Mouse (Mus musculus) ZHBTc4 (cell line): ENCODE measurements around the gene Ccdc65.
A peak's percentile ranks its signal among the peaks of the same experiment; 100 is the strongest.
"Not testable (repeated sequence)": the region's sequence is repeated elsewhere in the genome, so short reads cannot be mapped to it uniquely, and the experiment has no call there.

ENCODE experiments used
- DNase-seq: peaks from one replicate; pipeline ENCODE4 v3.0.0-alpha.2; 2011; ENCODE audit warnings: low read depth, low spot score

Ccdc65 gene

GRCm38 (mm10) chr15:98737881-98738280, 29.9 kb downstream of the Ccdc65 start:
- DNase-seq: peak; percentile 58

- DNase-seq: peak; percentile 43
These were observed 30.8 kb downstream of the Ccdc65 start for GRCm38 (mm10) chr15:98738796-98739195.

DNA sequence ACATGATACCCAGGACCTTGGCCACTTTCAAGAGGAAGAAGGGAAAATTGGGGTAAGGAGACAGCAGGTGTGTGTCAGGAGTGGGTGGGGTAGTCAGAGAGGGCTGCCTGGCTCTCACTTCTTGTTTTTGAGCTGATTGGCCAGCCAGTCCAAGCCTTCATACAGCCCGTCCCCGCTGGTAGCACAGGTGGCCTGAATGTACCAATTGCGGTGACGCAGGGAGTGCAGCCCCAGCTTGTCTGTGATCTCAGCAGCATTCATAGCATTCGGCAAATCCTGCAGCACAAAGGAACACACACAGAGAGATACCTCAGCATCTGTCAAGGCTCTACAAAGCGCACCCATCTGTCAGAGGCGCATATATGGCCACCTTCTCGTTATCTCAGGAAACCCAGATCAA, 32.2 kb downstream of the Ccdc65 start:
- DNase-seq: no peak

DNA sequence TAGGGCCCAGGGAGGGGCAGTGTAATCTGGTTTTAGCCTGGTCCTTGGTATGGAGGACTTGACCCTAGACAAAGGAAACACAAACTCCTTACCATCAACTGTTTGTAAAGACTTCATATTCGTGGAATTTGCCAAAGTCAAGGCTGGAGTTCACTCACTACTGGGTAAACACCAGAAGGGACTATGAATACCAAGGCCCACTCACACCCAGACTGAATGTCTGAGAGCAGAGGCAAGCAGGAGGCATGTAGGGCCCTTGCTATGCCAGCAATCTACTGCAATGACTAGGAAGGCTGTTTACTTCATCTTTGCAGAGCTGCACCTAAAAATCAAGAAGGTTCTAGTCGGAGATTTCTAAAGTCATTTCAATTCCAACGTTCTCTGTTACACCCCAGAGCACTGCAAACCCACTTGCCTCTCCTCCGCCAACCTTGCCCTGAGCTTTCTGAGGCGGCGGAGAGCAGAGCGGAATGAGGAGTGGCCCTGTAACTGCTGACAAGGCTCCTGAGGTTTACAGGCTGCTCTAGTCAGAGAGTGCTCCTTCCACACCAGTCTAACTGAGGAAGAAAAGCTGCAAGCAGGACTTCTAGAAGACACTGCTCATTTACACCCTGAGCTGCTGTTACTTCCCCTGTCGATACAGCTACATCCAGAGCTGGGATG, 34.9 kb downstream of the Ccdc65 start:
- DNase-seq: peak; percentile 71

DNA sequence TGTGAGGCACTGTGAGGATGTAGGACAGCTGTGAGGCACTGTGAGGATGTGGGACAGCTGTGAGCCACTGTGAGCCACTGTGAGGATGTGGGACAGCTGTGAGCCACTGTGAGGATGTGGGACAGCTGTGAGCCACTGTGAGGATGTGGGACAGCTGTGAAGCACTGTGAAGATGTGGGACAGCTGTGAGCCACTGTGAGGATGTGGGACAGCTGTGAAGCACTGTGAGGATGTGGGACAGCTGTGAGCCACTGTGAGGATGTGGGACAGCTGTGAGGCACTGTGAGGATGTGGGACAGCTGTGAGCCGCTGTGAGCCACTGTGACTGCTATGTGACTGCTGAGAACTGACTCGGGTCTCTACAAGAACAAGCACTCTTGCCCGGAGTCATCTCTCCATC, 35.9 kb downstream of the Ccdc65 start:
- not testable (repeated sequence) for DNase-seq

DNA sequence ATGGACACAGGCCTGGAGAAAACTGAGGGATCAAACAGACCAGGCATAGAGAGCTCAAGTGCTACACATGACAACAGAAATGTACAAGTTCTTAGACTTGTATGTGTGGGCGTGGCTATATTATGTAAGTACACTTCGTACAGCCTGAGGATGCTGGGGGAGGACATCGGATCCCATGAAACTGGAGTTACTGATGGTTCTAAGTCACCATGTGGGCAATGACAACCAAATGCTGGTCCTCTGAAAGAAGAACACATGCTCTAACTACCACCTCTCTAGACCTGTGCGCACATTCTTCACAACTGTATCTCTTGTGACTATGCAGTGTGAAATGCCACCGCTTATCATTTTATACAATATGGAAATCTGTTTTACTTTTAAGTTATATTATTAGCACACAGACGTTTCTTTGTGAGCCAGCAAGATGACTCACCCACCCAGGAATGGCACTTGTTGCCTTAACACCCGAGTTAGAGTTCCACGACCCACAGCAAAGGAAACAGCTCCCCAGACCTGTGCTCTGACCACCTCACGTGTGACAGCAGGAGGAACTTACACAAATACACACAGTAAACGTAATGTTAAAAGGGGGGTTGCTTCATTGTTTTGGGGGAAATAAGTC, 38.4 kb downstream of the Ccdc65 start:
- no peak for DNase-seq

DNA sequence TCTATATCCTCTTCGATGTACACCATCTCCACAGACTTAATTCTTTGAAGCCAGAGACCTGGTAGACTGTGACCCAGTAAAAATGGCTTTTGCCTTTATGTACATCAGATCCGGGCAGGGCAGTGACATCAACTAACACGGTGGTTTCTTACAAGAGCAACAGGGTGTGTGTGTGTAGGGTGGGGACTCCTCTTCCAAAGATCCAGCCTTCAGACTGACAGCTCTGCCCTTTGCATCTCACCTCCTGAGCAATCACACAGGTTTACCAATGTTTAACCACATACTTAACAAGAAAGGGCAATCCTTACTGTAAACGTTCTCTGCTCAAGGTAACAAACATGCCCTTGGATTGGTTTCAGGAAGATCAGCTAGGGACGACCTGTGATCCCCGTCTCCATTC, 39.3 kb downstream of the Ccdc65 start:
- DNase-seq: no peak

DNA sequence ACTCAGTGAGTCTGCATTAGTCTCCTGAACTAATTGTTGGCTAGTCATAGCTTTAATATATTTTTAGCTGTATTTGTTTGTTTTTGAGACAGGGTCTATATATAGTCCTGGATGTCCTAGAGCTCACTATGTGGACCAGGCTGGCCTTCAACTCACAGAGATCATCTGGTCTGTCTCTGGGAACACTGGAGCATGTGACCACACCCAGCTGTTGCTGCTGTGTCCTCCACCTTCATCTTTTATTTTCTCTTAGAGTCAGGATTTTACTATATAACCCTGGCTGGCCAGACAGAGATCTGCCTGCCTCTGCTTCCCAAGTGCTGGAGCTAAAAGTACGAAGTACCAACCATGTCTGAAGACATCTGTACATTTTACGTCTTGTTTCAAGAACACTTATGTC, 41.1 kb downstream of the Ccdc65 start:
- DNase-seq: no peak

- DNase-seq: peak; percentile 83
These were observed 45.0 kb downstream of the Ccdc65 start for GRCm38 (mm10) chr15:98753021-98753423.

DNA sequence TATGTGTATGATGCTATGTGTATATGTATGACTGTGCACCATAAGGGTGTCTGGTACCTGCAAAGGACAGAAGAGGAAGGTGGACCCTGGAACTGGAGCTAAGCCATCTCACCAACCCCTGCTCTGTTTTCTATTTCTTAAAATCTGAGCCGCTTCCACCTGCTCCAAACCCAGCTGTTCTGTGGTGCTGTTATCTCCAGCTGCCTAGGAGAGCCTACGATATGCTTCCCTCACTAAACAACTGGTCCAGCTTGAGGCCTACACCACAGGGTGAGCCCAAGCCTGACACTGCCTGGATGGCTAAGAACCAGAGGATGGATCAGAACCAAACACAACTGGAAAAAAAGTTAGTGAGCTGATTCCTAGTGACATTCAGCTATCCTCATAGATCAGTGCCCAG, 46.1 kb downstream of the Ccdc65 start:
- DNase-seq: no peak

DNA sequence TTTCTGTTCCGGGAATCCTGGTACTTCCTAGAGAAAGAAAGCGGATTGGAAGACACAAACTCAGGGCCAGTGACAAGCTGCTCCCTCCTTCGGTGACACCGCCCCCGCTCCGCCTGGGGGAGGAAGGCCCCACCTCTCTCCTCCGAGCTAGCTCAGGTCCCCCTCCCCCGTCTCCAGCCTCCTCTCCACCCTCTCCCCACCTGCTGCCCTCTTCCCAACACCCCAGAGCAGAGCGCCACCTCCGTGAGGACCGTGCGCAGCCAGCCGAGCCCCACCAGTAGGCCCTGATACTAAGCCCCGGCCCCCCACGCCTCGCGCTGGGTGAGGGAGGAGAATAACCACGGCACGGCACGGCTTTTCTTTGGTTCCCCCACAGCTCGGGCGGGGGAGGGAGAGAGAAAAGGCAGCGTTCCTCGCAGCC, 54.2 kb downstream of the Ccdc65 start:
- peak; percentile 93 for DNase-seq

GRCm38 (mm10) chr15:98762670-98763529, 54.9 kb downstream of the Ccdc65 start, which contains the start of gene Arf3:
Arf3 (minus strand) TSS chr15:98763214.
- DNase-seq: peak; percentile 98

- no peak for DNase-seq
These were observed 57.9 kb downstream of the Ccdc65 start for GRCm38 (mm10) chr15:98765929-98766328.

DNA sequence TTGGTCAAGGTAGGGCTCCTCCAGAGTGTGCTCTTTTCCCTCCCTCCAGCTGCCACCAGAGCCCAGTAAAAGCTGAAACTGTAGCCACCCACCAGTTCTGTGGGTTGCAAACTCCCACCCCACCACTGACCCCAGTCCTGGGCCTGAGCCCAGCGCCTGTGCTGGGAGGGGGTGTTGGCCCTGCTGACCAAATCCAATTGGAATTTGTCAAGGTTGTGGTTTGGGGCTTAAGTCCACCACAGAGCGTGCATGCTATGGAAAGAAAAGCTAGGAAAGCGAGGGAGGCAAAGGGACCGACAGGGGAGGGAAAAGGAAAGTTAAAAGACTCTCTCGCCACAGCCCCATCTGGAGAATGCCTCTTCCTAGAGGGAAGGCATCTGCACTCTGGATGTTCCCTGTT, 60.3 kb downstream of the Ccdc65 start:
- no peak for DNase-seq

DNA sequence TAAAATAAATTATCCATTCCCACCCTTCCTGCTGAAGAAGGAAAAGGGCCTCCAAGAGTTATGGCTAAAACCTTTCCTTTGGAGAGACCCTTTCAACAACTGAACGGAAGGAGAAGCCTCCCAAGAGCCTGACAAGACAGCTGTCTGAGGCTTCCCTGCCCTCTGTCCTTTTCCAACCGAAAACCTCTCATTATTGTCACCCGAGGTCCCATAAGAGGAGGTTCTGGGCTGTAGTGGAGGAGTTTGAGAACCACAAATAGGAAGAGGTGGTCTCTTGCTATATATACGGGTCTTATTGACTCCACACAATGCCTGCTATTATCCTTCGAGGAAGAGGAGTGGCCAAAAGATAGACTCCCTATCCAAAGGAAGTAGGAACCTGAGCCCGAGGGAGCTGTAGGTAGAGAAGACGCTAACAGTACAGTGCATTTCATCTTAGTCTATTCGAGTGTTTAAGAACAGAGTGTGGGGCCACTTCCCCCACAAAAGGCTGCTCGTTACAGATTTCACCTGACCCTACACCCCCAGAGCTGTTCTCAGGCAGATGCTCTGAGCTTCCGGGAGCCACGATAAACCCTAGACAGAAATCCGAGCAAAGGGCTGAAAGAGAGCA, 63.9 kb downstream of the Ccdc65 start:
- DNase-seq: no peak

GRCm38 (mm10) chr15:98772511-98773211, 64.7 kb downstream of the Ccdc65 start:
- peak; percentile 64 for DNase-seq
